Mouse (Mus musculus) lung, postnatal 4 days (tissue): Measurements from ENCODE around the gene Paxbp1.

ENCODE experiments used
- DNase-seq, 2 experiments: peaks; one replicate each; pipeline ENCODE4 v3.0.0; 2021

Paxbp1 gene

DNA sequence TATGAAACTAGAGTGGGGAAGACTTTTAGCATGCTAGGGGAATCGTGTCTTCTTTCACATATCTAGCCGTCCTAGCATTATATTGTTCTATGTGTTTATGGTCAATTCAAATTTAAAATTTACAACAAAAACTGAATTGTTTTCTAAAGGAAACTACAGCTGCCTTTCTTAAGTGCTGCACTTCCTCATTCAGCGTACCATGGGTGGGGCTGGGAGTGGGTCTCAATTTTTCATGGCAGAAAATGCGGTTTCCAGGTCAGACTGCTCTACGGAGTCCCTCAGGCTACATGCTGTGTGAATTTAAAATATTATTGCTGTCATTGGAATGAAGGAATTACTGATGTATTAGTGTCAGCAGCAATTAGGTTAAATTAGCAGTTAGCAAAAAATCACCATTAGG is 48.8 kb downstream of the Paxbp1 start:
- DNase-seq, result no peak

DNA sequence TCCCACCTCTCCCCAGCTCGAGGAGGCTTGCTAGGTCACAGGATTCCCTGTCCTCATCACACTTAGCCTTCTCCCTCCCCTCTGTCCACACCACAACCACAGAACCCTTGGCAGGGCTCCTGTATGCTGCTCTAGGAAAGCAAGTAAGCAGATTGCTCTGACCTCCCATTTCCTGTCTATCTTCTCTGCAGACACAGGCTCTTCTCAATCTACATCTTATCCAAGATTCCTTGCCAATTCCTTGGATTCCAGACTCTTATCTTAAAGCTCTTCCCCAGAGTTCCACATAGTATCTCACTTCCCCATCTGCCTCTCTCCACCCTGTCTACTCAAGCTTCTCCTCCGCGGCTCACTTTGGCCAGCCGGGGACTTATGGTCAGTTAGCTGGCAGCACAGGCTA is 49.3 kb downstream of the Paxbp1 start:
- DNase-seq, result peak; percentile 27 to 32

DNA sequence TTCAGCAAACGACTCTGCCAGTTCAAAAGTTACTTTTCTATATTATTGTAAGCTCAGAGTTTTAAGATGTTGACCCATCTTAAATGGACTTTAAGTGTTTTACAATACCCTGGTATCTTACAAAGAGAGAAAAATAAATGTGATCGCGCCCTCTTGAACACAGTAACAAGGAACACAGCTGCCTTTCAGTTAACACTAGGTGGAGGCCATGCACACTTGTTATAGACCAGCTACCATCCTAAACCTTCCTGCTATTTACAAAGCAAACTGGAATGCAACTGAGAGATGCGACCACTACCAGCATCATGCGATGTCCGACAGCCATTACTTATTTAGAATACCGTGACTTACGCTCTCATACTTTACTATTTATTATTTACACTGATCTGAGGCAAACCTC is 55.2 kb downstream of the Paxbp1 start:
- DNase-seq, result no peak

DNA sequence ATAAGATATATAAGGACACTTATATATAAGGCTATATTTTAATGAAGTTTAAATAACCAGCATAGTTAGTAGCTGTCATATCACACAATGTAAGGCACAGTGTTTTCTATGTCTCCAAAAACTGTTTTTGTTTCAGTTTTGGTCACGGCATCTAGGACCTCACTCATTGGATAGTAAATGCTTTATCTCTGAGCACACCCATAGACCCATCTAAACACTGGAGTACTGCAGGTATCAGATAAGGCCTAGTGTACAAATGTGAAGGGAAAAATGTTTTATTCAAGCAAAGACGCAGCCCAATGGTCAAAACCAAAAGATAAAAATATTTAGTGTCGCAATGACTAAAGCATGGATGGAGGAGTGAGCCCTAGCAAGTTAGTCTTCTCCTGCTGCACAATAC is 55.7 kb downstream of the Paxbp1 start:
- DNase-seq, result no peak

DNA sequence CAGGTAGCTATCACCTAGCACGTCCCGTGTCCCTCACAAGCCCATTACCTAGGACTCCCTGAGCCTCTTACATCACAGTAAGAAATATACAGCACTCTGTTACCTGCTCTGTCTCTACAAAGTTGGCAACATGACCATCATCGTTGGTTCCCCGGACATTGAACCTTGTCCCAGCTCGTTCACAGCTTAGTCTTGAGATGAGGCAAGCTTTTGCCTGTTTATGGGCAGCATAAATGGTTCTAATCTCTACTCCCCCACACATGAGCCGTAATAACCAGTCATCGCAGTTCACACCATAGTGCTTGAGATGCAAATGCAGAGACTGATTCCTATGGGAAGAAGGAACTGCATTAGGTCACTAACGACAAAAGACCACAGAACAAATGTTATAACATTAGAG is 56.3 kb downstream of the Paxbp1 start:
- DNase-seq, result no peak

DNA sequence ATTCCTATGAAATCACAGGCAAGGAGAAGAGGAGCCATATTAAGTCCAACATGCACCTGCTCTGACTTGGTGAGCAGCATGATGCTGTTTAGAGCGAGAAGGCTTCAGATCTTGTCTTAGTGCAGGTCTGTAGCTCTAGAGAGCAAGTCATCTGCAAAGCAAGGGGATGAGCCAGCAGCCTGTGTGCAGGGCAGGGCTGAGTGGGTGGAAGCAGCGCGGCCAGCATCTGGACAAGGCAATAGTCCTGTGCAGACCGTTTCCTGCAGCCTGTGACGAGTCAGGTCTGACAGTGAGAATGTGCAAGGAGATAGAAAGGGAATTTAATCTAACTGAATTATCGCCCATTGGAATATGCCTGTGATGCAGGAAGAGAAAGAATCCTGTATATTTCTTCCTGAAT is 73.3 kb downstream of the Paxbp1 start:
- no peak for DNase-seq

DNA sequence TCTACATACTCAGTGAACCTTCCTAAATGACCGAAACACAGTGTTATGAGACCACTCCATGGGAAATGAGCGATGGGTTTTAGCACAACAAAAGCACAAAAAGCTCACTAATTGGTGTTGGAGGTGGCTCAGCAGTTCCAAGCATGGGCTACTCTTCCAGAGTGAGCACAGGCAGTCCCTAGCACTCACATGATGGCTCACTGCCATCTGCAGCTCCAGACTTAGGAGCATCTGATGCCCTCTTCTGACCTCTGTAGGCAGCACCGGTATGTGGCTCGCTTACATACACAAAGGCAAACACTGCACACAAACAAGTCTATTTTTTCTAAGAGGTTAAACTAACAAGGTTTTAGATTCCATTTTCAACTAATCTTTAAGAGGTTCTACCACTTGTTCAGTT is 78.1 kb downstream of the Paxbp1 start:
- DNase-seq, result no peak

DNA sequence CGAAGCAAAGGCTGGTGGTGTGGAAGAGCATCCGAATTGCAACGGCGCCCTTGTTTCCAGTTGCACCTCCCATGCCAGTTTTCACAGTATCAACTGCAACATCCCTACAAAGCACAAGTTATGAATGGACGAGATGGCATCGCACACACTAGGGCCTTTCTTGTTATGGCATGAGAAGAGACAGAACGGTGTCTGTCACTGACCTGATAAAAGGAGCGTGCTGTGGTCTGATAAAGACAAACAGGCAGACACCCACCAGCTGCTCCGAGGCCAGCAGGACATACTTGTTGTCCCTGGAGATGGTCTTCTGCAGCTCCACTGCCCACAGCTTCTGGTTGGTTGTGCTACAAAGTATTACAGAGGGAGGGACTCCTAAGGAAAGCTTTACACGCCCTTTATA is 80.0 kb downstream of the Paxbp1 start:
- DNase-seq, result no peak
